Mouse (Mus musculus): ENCODE results near the gene Ifitm3.

DNA sequence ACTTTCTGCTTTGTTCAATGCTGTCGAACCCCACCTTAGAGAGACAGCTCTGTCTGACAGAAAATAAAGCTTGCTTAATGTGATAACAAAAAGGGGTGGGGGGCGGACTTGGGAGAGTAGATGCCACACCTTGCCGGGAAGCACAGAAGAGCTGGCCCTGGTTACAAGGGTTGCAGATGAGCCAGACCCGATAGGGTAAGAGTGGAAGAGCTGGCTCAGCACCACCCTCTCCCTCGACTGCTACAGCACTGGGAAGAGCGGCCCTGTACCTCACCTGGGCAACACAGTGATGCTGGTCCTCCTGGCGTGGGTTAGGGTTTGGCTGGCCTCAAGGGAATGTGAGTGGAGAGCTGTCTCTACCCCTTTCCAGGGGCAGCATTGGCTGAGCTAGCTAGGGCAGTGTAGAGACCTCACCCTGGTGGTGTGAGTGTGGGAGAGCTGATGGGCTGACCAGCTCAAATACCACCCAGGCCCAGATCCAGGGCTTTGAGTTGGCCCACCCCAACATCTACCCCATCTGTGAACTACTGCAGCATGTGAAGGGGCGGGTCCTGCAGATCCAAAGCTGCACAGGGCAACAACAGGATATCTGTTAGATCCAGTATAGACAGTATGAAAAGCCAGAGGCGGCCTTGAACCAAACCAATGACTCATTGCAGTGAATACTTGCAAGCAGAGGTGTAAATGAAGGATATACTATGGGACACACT lies 22.0 kb upstream of the Ifitm3 start:
- TF ChIP-seq POLR2A (IDR thresholded peaks at IDR 0.05; ENCODE audit: low read depth, low read length) = no peak
- no peak for TF ChIP-seq CTCF (IDR thresholded peaks at IDR 0.05; ENCODE audit: borderline replicate concordance, insufficient read depth, low read length)

Data from embryonic fibroblast, embryonic 13.5 days (primary cell).